Mouse (Mus musculus): ENCODE measurements around the gene Sec16a.
A peak's percentile ranks its signal among the peaks of the same experiment; 100 is the strongest.

Gene Sec16a

GRCm38 (mm10) chr2:26444946-26445665 is at the start of gene Sec16a:
Gene Sec16a (minus strand): TSS chr2:26445216.
- peak; percentile 99 for DNase-seq (ENCODE audit: extremely low read depth, low read depth, low spot score)

DNA sequence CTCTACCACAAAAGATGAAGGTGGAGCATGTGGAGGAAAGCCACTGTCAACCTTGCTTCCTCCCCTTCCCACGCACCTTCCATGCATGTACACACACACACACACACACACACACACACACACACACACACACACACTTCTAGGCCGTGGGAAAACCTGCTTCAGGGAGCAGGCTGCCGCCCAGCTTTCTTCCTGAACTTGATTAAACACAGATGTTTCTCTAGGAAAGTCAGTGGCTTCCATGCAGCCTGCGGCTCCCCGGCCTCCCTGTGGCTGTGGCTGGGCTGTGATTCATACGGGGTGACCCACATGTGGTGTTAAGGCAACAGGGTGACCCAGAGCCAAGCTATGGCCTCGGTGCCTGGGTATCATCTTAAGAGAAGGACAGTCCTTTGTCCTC is 49.4 kb upstream of the Sec16a start:
- no peak for DNase-seq (ENCODE audit: extremely low read depth, low read depth, low spot score)

- no peak for DNase-seq (ENCODE audit: extremely low read depth, low read depth, low spot score)
These were observed 48.2 kb upstream of the Sec16a start for GRCm38 (mm10) chr2:26493021-26493781.

DNA sequence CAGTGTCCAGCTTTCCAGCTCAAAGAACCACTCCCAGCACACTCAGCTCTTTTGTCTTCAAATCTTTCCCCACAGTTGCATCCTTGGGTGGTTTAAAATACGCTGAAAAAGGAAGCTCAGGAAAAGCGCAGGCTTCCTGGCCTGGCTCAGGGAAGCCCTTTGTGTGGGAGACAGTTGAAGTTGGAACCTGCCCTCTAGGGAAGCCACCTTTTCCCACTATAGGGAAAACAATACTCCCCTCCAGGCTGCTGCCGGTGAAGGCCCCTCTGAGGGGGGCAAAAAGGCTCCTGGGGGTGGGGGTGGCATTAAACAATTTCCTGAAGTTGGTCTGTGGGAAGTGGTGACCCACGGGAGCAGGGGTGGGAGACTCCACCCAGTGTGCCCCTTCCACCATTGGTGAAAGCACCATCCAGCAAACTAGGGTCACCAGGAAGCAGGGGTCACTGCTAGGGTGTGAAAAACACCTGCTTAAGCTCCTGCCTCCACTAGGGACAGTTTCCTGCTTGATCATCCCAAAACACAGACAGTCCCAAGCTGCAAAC is 45.8 kb upstream of the Sec16a start:
- no peak for DNase-seq (ENCODE audit: extremely low read depth, low read depth, low spot score)

GRCm38 (mm10) chr2:26488535-26489135 is 43.6 kb upstream of the Sec16a start:
- no peak for DNase-seq (ENCODE audit: extremely low read depth, low read depth, low spot score)

- no peak for DNase-seq (ENCODE audit: extremely low read depth, low read depth, low spot score)
These were observed 42.5 kb upstream of the Sec16a start for GRCm38 (mm10) chr2:26487322-26488021.

DNA sequence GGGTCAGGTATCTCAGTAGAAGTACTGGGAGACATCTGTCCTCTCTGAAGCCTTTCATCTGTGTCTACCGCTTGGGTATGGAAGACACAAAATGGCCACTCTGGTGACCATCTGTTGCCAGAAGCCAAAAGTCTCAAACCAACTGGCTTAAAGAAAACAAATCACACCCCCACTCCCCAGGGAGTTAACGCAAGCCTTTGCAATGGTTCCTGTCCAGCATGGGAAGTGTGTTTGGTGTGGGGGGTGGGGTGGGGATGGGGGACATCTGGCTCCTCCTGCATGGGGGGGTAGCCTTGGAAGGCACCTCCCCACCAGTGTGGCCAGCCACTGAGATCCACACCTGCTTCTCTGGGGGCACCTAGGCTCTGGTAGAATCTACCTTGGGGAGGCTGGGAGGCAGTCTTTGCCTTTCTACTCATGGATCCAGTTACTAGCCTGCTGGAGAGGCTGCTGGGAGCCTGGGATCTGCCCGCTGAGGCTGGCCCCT is 41.9 kb upstream of the Sec16a start:
- no peak for DNase-seq (ENCODE audit: extremely low read depth, low read depth, low spot score)

DNA sequence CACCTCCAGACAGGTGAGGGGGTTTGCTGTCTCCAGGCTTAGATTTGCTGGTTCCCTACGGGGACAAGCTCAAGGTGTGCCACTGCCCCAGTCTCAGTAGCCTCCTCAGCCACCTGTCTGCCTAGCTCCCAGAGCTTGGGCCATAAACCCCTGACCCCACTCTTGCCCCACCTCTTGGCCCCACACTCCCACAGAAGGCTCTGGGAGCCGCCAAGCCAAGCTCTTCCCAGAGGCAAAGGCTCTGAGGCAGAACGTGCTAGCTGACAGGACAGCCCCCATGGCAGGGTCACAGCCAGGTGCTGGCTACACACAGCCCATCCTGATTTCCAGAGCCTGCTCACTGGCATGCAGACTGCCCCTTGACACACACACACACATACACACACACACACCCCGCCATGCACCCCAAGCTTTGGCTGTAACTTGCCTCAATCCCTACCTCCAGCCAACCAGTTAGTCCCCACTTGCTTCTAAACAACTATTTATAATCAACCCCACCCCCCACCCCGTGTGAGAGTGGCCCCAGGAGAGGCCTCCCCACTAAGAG is 41.3 kb upstream of the Sec16a start:
- DNase-seq (ENCODE audit: extremely low read depth, low read depth, low spot score): no peak

- no peak for DNase-seq (ENCODE audit: extremely low read depth, low read depth, low spot score)
These were observed 40.7 kb upstream of the Sec16a start for GRCm38 (mm10) chr2:26485710-26486109.

- no peak for DNase-seq (ENCODE audit: extremely low read depth, low read depth, low spot score)
These were observed 40.3 kb upstream of the Sec16a start for GRCm38 (mm10) chr2:26485278-26485677.

- no peak for DNase-seq (ENCODE audit: extremely low read depth, low read depth, low spot score)
These were observed 39.2 kb upstream of the Sec16a start for GRCm38 (mm10) chr2:26484169-26484568.

DNA sequence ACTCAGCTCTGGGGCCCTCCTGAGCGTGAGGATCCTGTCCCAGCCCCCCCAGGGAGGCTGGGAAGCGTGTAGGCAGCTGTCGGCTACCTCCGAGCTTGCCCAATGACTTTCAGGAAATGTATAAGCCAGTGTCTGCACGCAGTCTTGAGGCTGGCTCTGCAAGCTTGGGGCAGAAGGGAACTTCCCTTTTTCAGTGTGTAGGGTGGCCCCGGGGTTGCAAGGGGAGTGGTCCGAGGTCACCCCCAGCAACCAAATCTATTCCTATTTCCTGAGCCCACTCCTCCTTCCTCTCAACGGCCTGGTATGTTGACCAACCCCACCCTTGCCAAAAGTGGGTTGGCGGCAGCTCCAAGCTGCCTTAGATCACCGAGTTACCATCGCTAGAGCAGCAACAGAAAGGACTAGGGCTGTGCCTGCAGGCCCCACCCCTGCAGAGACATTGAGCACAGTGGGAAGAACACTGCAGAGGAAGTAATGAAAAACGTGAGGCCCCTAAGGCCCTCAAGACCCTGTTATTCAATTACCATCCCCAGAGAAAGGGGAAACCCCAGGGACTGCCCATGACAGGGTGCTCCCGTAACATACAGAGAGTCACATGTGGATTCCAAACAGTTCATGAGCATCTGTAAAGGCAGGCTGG is 38.3 kb upstream of the Sec16a start:
- no peak for DNase-seq (ENCODE audit: extremely low read depth, low read depth, low spot score)

DNA sequence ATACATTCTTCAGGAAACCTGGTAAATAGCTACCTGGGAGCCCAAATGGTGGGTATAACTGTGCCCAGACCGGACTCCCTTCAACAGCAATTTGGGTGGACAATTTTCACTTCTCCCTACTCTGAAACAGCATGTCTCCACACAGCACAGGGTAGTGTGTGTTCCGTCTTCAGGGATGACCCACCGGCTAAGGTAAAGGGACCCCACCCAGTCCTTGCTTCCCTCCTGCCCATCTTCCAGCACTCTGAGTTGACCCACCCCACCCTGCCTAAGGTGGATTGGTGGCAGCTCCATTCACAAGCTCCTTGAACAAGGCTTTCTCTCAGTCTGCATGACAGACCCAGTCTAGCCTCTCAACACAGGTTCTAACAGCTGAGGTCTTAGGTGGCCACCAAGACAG is 37.8 kb upstream of the Sec16a start:
- DNase-seq (ENCODE audit: extremely low read depth, low read depth, low spot score): no peak

DNA sequence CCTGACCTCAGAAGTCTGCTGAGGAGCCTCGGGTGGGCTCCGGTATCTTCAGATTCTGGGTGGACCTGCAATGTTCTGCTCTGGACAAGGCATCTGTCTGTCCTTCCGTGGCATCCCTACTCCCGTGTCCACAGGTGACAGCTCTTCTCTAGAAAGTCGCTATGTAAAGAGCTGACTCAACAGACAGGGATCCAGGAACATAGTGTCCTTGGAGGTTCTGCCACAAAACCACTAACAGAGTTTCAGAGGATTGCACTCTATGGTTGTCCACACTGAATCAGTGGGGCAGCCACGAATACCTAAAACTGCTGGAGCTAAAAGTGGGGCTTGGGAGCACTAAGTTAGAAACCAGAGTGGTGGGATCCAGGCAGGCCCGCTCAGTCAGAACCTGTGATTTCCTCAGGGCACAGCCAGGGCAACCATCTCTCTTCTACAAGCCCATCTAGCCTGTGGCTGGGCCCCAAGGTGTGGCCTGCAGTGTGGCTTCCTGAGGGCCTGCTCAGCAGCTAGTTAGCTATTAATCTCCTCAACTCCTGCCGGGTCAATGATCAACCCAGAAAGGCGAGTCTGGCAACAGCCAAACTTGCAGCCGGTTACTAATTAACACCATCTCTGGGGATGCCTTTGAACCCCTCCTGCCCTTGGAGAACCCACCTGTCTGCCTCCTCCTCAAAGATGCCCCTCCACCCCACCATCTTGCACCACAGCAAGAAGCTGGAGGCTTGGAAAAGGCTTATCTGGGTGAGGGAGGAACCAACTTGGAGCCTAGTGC is 36.9 kb upstream of the Sec16a start:
- no peak for DNase-seq (ENCODE audit: extremely low read depth, low read depth, low spot score)

DNA sequence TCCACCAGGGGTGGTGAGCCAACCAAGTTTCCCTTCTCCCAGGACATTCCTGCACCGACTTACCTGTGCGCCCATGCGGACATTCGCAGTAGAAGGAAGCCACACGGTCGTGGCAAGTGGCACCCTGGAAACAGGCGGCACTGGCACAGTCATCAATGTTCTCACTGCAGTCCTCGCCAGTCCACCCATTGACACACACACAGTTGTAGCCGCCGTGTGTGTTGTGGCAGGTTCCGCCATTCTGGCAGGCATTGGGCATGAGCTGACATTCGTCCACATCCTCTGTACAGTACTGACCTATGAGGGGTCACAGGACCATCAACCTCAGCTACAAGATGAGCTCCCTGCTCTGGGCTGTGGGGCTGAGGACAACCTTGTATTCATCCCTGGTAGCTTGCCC is 35.9 kb upstream of the Sec16a start:
- DNase-seq (ENCODE audit: extremely low read depth, low read depth, low spot score): no peak

DNA sequence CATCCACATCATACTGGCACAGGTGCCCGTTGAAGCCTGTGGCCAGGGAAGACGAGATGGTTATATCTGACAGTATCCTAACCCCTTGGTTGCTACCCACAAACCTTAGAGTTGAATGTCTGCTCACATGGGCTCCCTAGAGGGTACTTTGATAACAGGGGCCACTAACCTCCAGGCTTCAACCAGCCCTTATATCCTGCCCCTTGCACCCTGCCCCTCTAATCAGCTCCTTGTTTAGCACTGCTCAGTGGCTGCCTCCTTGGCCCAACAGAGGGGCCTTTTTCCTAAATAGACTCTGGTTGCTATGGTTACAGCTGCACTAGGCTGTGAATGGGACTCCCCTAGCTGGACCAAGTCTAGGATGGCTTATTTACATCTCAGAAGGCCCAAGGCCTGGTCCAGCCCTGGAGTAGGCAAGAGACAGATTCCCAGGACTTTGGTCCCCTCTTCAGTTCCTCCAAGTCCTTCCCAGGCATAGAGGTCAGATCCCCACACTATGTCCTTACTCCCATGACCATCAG is 33.7 kb upstream of the Sec16a start:
- no peak for DNase-seq (ENCODE audit: extremely low read depth, low read depth, low spot score)

DNA sequence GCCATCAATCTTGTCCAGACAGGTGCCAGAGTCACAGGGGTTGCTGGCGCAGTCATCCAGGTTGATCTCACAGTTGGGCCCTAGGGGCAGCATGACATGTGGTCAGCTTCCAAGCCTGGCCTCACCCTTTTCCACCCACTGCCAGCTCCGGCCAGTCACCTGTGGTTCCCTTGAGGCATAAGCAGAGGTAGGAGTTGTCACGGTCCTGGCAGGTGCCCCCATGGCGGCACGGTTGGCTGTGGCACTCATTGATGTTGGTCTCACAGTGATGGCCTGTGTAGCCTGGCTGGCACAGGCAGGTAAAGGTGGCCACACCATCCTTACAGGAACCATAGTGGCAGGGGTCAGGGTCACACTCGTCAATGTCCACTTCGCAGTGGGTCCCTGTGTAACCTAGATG is 32.9 kb upstream of the Sec16a start:
- no peak for DNase-seq (ENCODE audit: extremely low read depth, low read depth, low spot score)

DNA sequence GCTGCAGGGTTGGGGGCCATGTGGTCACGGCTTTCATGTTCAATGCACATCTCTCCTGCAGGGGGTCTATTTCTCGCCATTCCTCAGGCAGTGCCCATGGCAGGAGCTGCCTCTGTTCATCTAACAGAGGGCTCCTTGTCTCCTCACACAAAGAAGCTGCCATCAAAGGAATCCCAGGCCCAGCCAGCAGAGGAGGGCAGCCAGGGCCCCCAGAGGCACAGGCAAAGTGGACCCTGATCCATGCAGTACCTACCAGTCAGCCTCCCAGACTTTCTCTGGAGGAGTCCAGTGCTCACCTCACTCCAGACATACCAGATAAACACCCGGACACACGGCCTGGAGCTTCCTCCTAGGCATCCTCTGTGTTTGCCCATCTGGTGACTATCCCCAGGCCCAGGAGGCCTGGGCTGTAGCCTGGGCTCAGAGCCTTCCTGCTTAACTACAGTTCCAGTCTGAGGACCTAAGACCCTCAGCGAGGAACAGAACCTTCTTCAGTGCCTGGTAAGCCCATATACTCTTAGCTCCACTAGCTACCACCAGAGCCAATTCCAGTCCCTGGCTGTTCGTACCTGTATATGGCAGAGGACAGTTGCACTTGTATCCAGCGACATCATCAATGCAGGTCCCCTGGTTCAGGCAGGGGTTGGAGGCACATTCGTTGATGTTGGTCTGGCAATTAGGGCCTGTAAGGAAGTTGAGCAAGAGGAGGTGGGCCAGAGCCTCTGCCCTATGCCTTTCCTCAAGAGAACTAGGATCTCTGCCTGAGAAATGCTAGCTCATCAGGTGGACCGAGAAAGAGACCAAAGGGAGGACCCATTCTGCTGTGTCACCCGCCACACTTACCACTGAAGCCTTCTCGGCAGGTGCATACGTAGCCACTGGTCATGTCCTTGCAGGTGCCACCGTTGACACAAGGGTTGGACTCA is 30.8 kb upstream of the Sec16a start:
- DNase-seq (ENCODE audit: extremely low read depth, low read depth, low spot score): no peak

Measured in fat pad, adult 2 months (tissue).